Mouse (Mus musculus) MEL (cell line): ENCODE results near the gene Gm9573. TPM values are rescaled to one million over a fixed set of nuclear protein-coding genes. Genes with fewer than 3 reads are reported as not detected.

ENCODE experiments used
- DNase-seq: peaks from one replicate; pipeline ENCODE4 v3.0.0; 2011; ENCODE audit warnings: low read depth, low spot score
- H3K27ac ChIP-seq: 2 replicates; pipeline ENCODE4 v1.5.1; 2012; ENCODE audit warnings: low read depth, mild to moderate bottlenecking, control low read depth, low read length, moderate library complexity; ENCODE audit not compliant: control insufficient read depth
- H3K27me3 ChIP-seq, 2 experiments: fragments of 150-350 bp in 1 of 2; sonication (generic) in 1 of 2; 2 replicates each; pipeline ENCODE4 v1.6.1; 2012; ENCODE audit warnings: low read length in 2 of 2, mild to moderate bottlenecking in 2 of 2, improper control_type of control experiment in 1 of 2, moderate library complexity in 1 of 2; ENCODE audit not compliant: insufficient read depth in 2 of 2, control insufficient read depth in 1 of 2
- H3K36me3 ChIP-seq, 2 experiments: 2 replicates each; pipeline ENCODE4 v1.6.1; 2012 to 2014; ENCODE audit warnings: low read length in 2 of 2, improper control_type of control experiment in 1 of 2, inconsistent platforms in 1 of 2, mild to moderate bottlenecking in 1 of 2; ENCODE audit not compliant: insufficient read depth in 2 of 2, control insufficient read depth in 1 of 2
- H3K4me1 ChIP-seq, 2 experiments: fragments of 150-350 bp in 1 of 2; sonication (generic) in 1 of 2; 2 replicates each; pipeline ENCODE4 v1.6.1; 2012; ENCODE audit warnings: low read length in 2 of 2, improper control_type of control experiment in 1 of 2, mild to moderate bottlenecking in 1 of 2; ENCODE audit not compliant: insufficient read depth in 2 of 2, control insufficient read depth in 1 of 2
- H3K4me3 ChIP-seq, 2 experiments: fragments of 150-350 bp in 1 of 2; sonication (generic) in 1 of 2; 2 replicates each; pipeline ENCODE4 v1.5.1; 2012; ENCODE audit warnings: low read depth in 2 of 2, low read length in 2 of 2, mild to moderate bottlenecking in 2 of 2, moderate library complexity in 2 of 2, control low read depth in 1 of 2, improper control_type of control experiment in 1 of 2; ENCODE audit not compliant: control insufficient read depth in 1 of 2, insufficient read depth in 1 of 2
- H3K79me2 ChIP-seq: 2 replicates; pipeline ENCODE4 v1.6.1; 2012; ENCODE audit warnings: mild to moderate bottlenecking, low read length, moderate library complexity; ENCODE audit not compliant: control insufficient read depth, poor library complexity, insufficient read depth
- H3K9ac ChIP-seq: 2 replicates; pipeline ENCODE4 v1.6.1; 2012; ENCODE audit warnings: low read depth, mild to moderate bottlenecking, control low read depth, low read length, moderate library complexity; ENCODE audit not compliant: control insufficient read depth, poor library complexity, severe bottlenecking
- H3K9me3 ChIP-seq: fragments of 150-350 bp; sonication (generic); replicated peaks from 2 replicates; pipeline ENCODE4 v1.6.1; 2012; ENCODE audit warnings: mild to moderate bottlenecking, low read length, improper control_type of control experiment, moderate library complexity; ENCODE audit not compliant: insufficient read depth
- BHLHE40 ChIP-seq: IDR thresholded peaks from 2 replicates; pipeline ENCODE4 v1.6.1; 2012; ENCODE audit warnings: low read depth, mild to moderate bottlenecking, inconsistent platforms, low read length, improper control_type of control experiment, borderline replicate concordance
- CHD1 ChIP-seq: IDR thresholded peaks from 2 replicates; pipeline ENCODE4 v1.6.1; 2012; ENCODE audit warnings: low read depth, mild to moderate bottlenecking, inconsistent platforms, low read length, improper control_type of control experiment
- CHD2 ChIP-seq: IDR thresholded peaks from 2 replicates; pipeline ENCODE4 v1.6.1; 2011; ENCODE audit warnings: low read length, improper control_type of control experiment
- CTCF ChIP-seq, 3 experiments: IDR thresholded peaks in 2 of 3; conservative IDR thresholded peaks in 1 of 3; 2 replicates each; pipeline ENCODE4 v1.5.1; 2011 to 2012; ENCODE audit warnings: low read length in 3 of 3, low read depth in 2 of 3, mild to moderate bottlenecking in 2 of 3, improper control_type of control experiment in 1 of 3, inconsistent platforms in 1 of 3, mixed read lengths in 1 of 3, moderate library complexity in 1 of 3; ENCODE audit not compliant: control insufficient read depth in 1 of 3, insufficient read depth in 1 of 3, poor library complexity in 1 of 3, severe bottlenecking in 1 of 3
- E2F4 ChIP-seq: IDR thresholded peaks from 2 replicates; pipeline ENCODE4 v1.6.1; 2011; ENCODE audit warnings: low read depth, low read length, improper control_type of control experiment, borderline replicate concordance
- ELF1 ChIP-seq: IDR thresholded peaks from 2 replicates; pipeline ENCODE4 v1.6.1; 2014; ENCODE audit warnings: low read depth, mild to moderate bottlenecking, inconsistent platforms, low read length, improper control_type of control experiment, moderate library complexity
- EP300 ChIP-seq, 2 experiments: IDR thresholded peaks; 2 replicates each; pipeline ENCODE4 v1.6.1; 2011; ENCODE audit warnings: improper control_type of control experiment in 2 of 2, low read length in 2 of 2, low read depth in 1 of 2, mild to moderate bottlenecking in 1 of 2
- ETS1 ChIP-seq: IDR thresholded peaks from 2 replicates; pipeline ENCODE4 v1.6.1; 2012; ENCODE audit warnings: low read depth, mild to moderate bottlenecking, inconsistent platforms, low read length, improper control_type of control experiment, moderate library complexity
- GATA1 ChIP-seq: IDR thresholded peaks from 2 replicates; pipeline ENCODE4 v1.6.1; 2011; ENCODE audit warnings: low read depth, low read length, improper control_type of control experiment
- HCFC1 ChIP-seq: IDR thresholded peaks from 2 replicates; pipeline ENCODE4 v1.6.1; 2012; ENCODE audit warnings: low read depth, mild to moderate bottlenecking, inconsistent platforms, low read length, improper control_type of control experiment, moderate library complexity
- JUND ChIP-seq: IDR thresholded peaks from 2 replicates; pipeline ENCODE4 v1.6.1; 2011; ENCODE audit warnings: low read depth, mild to moderate bottlenecking, improper control_type of control experiment, low read length
- KAT2A ChIP-seq: conservative IDR thresholded peaks from 2 replicates; pipeline ENCODE4 v1.6.1; 2012; ENCODE audit warnings: low read depth, low read length, improper control_type of control experiment, inconsistent platforms
- MAFK ChIP-seq: IDR thresholded peaks from 2 replicates; pipeline ENCODE4 v1.6.1; 2011; ENCODE audit warnings: low read depth, mild to moderate bottlenecking, low read length, improper control_type of control experiment, borderline replicate concordance
- MAX ChIP-seq: IDR thresholded peaks from 2 replicates; pipeline ENCODE4 v1.6.1; 2011; ENCODE audit warnings: low read length, improper control_type of control experiment
- MAZ ChIP-seq: IDR thresholded peaks from 2 replicates; pipeline ENCODE4 v1.6.1; 2012; ENCODE audit warnings: low read depth, mild to moderate bottlenecking, inconsistent platforms, low read length, improper control_type of control experiment
- MEF2A ChIP-seq: IDR thresholded peaks from 2 replicates; pipeline ENCODE4 v1.6.1; 2014; ENCODE audit warnings: low read depth, mild to moderate bottlenecking, inconsistent platforms, low read length, improper control_type of control experiment; ENCODE audit not compliant: poor library complexity, insufficient replicate concordance, severe bottlenecking; ENCODE audit errors: extremely low read depth
- MXI1 ChIP-seq: IDR thresholded peaks from 2 replicates; pipeline ENCODE4 v1.6.1; 2011; ENCODE audit warnings: mild to moderate bottlenecking, low read depth, low read length, improper control_type of control experiment
- MYB ChIP-seq: IDR thresholded peaks from 2 replicates; pipeline ENCODE4 v1.6.1; 2011; ENCODE audit warnings: mild to moderate bottlenecking, low read depth, low read length, improper control_type of control experiment
- MYC ChIP-seq: IDR thresholded peaks from 2 replicates; pipeline ENCODE4 v1.6.1; 2011; ENCODE audit warnings: low read depth, mild to moderate bottlenecking, low read length, improper control_type of control experiment, moderate library complexity
- NELFE ChIP-seq: IDR thresholded peaks from 2 replicates; pipeline ENCODE4 v1.6.1; 2011; ENCODE audit warnings: low read depth, low read length, improper control_type of control experiment
- NRF1 ChIP-seq: IDR thresholded peaks from 2 replicates; pipeline ENCODE4 v1.6.1; 2014; ENCODE audit warnings: low read depth, mild to moderate bottlenecking, inconsistent platforms, low read length, improper control_type of control experiment, moderate library complexity; ENCODE audit not compliant: poor library complexity, insufficient read depth, severe bottlenecking
- POLR2A ChIP-seq, 2 experiments: IDR thresholded peaks; 2 replicates each; pipeline ENCODE4 v1.6.1; 2011 to 2012; ENCODE audit warnings: low read length in 2 of 2, mild to moderate bottlenecking in 2 of 2, control low read depth in 1 of 2, improper control_type of control experiment in 1 of 2, low read depth in 1 of 2, moderate library complexity in 1 of 2; ENCODE audit not compliant: control insufficient read depth in 1 of 2, insufficient read depth in 1 of 2, poor library complexity in 1 of 2
- POLR2AphosphoS2 ChIP-seq: IDR thresholded peaks from 2 replicates; pipeline ENCODE4 v1.6.1; 2011; ENCODE audit warnings: low read length, improper control_type of control experiment
- RAD21 ChIP-seq: IDR thresholded peaks from 2 replicates; pipeline ENCODE4 v1.6.1; 2011; ENCODE audit warnings: mild to moderate bottlenecking, low read depth, low read length, improper control_type of control experiment
- RCOR1 ChIP-seq: IDR thresholded peaks from 2 replicates; pipeline ENCODE4 v1.6.1; 2012; ENCODE audit warnings: low read depth, mild to moderate bottlenecking, inconsistent platforms, low read length, improper control_type of control experiment
- SIN3A ChIP-seq: IDR thresholded peaks from 2 replicates; pipeline ENCODE4 v1.6.1; 2012; ENCODE audit warnings: low read length, improper control_type of control experiment, inconsistent platforms
- SMC3 ChIP-seq: IDR thresholded peaks from 2 replicates; pipeline ENCODE4 v1.6.1; 2011; ENCODE audit warnings: low read depth, low read length, improper control_type of control experiment
- TAL1 ChIP-seq: IDR thresholded peaks from 2 replicates; pipeline ENCODE4 v1.6.1; 2012; ENCODE audit warnings: mild to moderate bottlenecking, inconsistent platforms, low read length, moderate library complexity, mixed read lengths
- TBP ChIP-seq: IDR thresholded peaks from 2 replicates; pipeline ENCODE4 v1.8.0; 2011; ENCODE audit warnings: low read depth, low read length, improper control_type of control experiment
- TCF12 ChIP-seq: IDR thresholded peaks from 2 replicates; pipeline ENCODE4 v1.6.1; 2014; ENCODE audit warnings: low read depth, mild to moderate bottlenecking, inconsistent platforms, low read length, improper control_type of control experiment, moderate library complexity
- UBTF ChIP-seq: IDR thresholded peaks from 2 replicates; pipeline ENCODE4 v1.6.1; 2012; ENCODE audit warnings: low read depth, mild to moderate bottlenecking, inconsistent platforms, low read length, improper control_type of control experiment, moderate library complexity, borderline replicate concordance; ENCODE audit not compliant: insufficient read depth
- USF1 ChIP-seq: IDR thresholded peaks from 2 replicates; pipeline ENCODE4 v1.6.1; 2014; ENCODE audit warnings: low read depth, mild to moderate bottlenecking, inconsistent platforms, low read length, improper control_type of control experiment, moderate library complexity
- USF2 ChIP-seq, 2 experiments: IDR thresholded peaks; 2 replicates each; pipeline ENCODE4 v1.6.1; 2011 to 2012; ENCODE audit warnings: improper control_type of control experiment in 2 of 2, low read length in 2 of 2, borderline replicate concordance in 1 of 2, inconsistent platforms in 1 of 2, low read depth in 1 of 2, mild to moderate bottlenecking in 1 of 2; ENCODE audit not compliant: insufficient read depth in 1 of 2
- ZC3H11A ChIP-seq: IDR thresholded peaks from 2 replicates; pipeline ENCODE4 v1.6.1; 2012; ENCODE audit warnings: low read depth, mild to moderate bottlenecking, inconsistent platforms, low read length, improper control_type of control experiment
- ZMIZ1 ChIP-seq: IDR thresholded peaks from 2 replicates; pipeline ENCODE4 v1.6.1; 2012; ENCODE audit warnings: low read depth, mild to moderate bottlenecking, inconsistent platforms, low read length, improper control_type of control experiment, moderate library complexity
- ZNF384 ChIP-seq: IDR thresholded peaks from 2 replicates; pipeline ENCODE4 v1.6.1; 2012; ENCODE audit warnings: low read depth, mild to moderate bottlenecking, inconsistent platforms, low read length, improper control_type of control experiment
- polyA plus RNA-seq, 2 experiments: library from polyadenylated mRNA; stranded (reverse) in 1 of 2; unstranded in 1 of 2; fragments of >175 nt in 1 of 2; fragments of >200 nt in 1 of 2; gene quantifications; 2 replicates each; pipeline versions ENCODE4 v1.2.1 to v1.2.4; 2012; ENCODE audit warnings: low replicate concordance in 2 of 2, low read depth in 1 of 2; ENCODE audit not compliant: insufficient read length in 2 of 2, insufficient read depth in 1 of 2, missing spikeins in 1 of 2
- total RNA-seq: library from RNA; depleted of rRNA; stranded (reverse); fragments of 300-350 nt; gene quantifications from 2 replicates; pipeline ENCODE4 v1.2.3, GENCODE M21; 2012

The Gm9573 gene
- total and polyA plus RNA-seq, 3 experiments: not detected

DNA sequence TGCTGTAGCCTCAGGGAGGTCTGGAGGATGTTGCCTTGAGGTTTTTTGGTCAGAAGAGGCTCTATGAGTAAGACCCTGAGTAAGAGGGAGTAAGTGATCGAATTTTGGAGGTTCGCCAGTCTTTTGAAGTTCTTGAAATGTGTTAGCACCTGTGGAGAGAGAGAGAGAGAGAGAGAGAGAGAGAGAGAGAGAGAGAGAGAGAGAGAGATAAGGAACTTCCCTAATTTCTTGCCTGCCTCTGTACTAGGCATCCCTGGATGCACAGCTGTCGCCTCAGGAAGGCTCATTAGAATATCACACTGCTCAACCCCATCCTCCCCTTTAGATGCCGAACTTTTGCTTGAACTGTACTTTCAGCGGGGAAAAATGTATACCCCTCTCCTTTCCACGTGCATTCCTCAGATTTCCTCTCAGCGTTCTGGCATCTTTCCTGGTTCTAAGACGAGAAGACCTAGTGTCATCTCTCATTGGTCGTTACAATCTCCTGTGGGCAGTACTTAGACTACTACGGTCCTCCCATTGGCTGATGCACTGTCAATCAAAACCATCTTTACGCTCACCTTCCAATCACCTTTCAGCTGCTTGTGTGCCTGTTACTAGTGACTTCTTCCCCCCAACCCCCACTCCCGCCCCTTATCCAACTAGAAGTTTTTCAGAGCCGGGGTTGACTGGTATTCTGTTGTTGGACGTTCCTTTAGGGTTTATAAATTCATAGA lies 12.2 kb upstream of the Gm9573 start:
- H3K9me3 ChIP-seq: no peaks in the 10 kb centered on the region
- H3K79me2 ChIP-seq: no peaks in the 10 kb centered on the region
- H3K36me3 ChIP-seq: peaks cover 0 to 11% of the 10 kb centered on the region in 2 experiments; a peak in 2 of 4 replicates
- DNase-seq: peak; percentile 97
- H3K4me1 ChIP-seq: peaks cover 0 to 17% of the 10 kb centered on the region in 2 experiments; a peak in 2 of 4 replicates
- H3K27ac ChIP-seq: no peak overlapping the region
- H3K27me3 ChIP-seq: peaks cover 0 to 6% of the 10 kb centered on the region in 2 experiments; a peak in 3 of 4 replicates
- peak overlapping the region; percentile 38 to 46 for H3K4me3 ChIP-seq
- peak overlapping the region; percentile 42; the same call in 1 of the 2 replicates for H3K9ac ChIP-seq
- TF ChIP-seq RAD21: no peak
- no peak for TF ChIP-seq MAZ
- no peak for TF ChIP-seq ZNF384
- no peak for TF ChIP-seq NRF1
- TF ChIP-seq MYC: no peak
- peak; percentile 57; the same call in 1 of the 2 replicates for TF ChIP-seq ETS1
- no peak for TF ChIP-seq KAT2A
- TF ChIP-seq RCOR1: peak; percentile 78
- TF ChIP-seq SMC3: no peak
- TF ChIP-seq MEF2A: no peak
- no peak for TF ChIP-seq CTCF (IDR thresholded peaks at IDR 0.05 in 2 of 3, conservative IDR thresholded peaks at IDR 0.05 in 1 of 3; ENCODE audit: control insufficient read depth in 1 of 3, insufficient read depth in 1 of 3, low read depth in 2 of 3, low read length in 3 of 3, poor library complexity in 1 of 3, severe bottlenecking in 1 of 3)
- TF ChIP-seq NELFE: no peak
- TF ChIP-seq CHD2: peak; percentile 91
- no peak for TF ChIP-seq ZMIZ1
- peak; percentile 87 for TF ChIP-seq GATA1
- peak; percentile 29 to 74; a peak in 3 of 4 replicates for TF ChIP-seq EP300 (IDR thresholded peaks at IDR 0.05; ENCODE audit: low read depth in 1 of 2, low read length in 2 of 2)
- TF ChIP-seq HCFC1: 0 out of 2 replicates have a peak, but pooled peaks have one; percentile 6
- TF ChIP-seq TBP: no peak
- no peak for TF ChIP-seq E2F4
- TF ChIP-seq ELF1: peak; percentile 40; the same call in 1 of the 2 replicates
- TF ChIP-seq TAL1: no peak
- TF ChIP-seq UBTF: no peak
- TF ChIP-seq TCF12: peak; percentile 54
- peak; percentile 58 for TF ChIP-seq MAX
- TF ChIP-seq POLR2A (IDR thresholded peaks at IDR 0.05; ENCODE audit: control insufficient read depth in 1 of 2, insufficient read depth in 1 of 2, low read depth in 1 of 2, low read length in 2 of 2, poor library complexity in 1 of 2): no peak
- TF ChIP-seq USF2 (IDR thresholded peaks at IDR 0.05; ENCODE audit: borderline replicate concordance in 1 of 2, insufficient read depth in 1 of 2, low read depth in 1 of 2, low read length in 2 of 2): no peak
- TF ChIP-seq SIN3A: no peak; the same call in 1 of the 2 replicates
- TF ChIP-seq MYB: no peak
- no peak for TF ChIP-seq CHD1
- TF ChIP-seq JUND: 0 out of 2 replicates have a peak, but pooled peaks have one; percentile 49
- no peak for TF ChIP-seq USF1
- no peak for TF ChIP-seq ZC3H11A
- no peak for TF ChIP-seq MAFK
- TF ChIP-seq BHLHE40: no peak
- TF ChIP-seq POLR2AphosphoS2: no peak
- no peak for TF ChIP-seq MXI1
